Mouse (Mus musculus): Measurements from ENCODE around the gene Tsen54. TPM values are rescaled to one million over a fixed set of nuclear protein-coding genes. Genes with fewer than 3 reads are reported as not detected.

The Tsen54 gene
- total RNA-seq, 1 experiment from 2014 or later, result 27.4 TPM

DNA sequence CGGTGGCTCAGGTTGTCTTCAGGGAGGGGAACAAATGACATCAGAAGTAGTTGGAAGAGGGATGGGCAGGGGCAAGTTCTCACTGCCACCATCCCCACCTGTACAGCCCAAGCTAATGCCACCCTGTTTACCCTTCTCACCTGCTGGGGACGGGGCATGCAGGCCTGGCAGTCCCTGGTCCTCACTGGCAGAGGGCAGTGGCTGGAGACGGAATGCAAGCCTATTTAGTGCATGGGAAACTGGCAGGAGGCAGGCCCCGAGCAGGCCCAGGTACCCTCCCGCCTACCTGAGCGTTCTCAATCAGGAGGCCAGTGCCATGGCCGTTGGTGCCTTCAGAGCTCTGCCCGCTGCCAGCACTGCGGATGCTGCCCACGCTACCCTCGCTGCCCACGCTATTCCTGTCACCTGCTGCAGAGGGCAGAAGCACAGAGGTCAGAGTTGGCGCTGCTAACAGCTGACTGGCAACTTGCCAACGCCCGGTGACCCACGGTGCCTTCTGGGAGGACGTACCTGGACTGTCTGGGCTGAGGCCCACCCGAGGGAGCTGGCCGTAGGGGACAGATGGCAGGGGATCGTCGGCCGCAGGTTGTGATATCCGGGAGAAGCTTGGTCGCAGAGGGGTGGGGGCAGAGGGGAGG, 11.3 kb upstream of the Tsen54 start:
- no peak for DNase-seq

DNA sequence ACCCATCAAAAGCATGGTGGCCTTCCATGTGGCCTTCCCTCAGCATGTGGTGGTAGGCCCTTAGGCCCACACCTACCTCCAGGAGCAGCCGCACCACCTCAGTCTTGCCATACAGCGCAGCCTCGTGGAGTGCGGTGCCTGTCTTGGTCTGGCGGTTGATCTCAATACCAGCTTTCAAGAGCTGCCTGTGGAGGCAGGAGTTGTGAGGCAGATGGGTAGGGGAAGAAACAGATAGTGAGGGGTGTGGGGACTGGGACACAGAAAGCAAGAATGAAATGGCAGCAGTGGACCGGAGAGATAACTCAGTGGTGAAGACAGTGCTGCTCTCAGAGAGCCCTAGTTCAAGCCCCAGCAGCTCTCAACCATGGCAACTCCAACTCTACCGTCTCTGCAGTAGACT, 9.5 kb upstream of the Tsen54 start:
- no peak for DNase-seq

GRCm38 (mm10) chr11:115806154-115806553, 8.4 kb upstream of the Tsen54 start:
- DNase-seq, result no peak

DNA sequence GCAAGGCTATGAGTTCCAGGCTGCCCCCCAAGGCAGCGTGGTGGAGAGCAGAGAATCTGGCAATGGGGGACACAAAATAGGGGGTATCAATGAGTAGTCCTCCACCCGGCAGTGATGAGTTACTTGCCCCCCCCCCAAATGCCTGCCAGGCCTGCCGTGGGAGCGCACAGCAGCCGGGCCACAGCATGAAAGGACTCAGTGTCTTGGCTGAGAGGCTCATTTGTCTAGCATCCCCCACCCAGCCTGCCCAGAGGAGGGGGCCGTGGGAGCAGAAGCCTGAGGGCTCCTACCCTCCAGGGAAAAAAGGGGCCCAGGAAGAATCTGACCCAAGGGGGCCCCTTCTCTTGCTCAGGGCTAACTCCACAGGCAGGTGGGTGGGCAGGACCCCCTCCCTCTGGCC, 7.2 kb upstream of the Tsen54 start:
- DNase-seq, result no peak

GRCm38 (mm10) chr11:115807971-115808370, 6.6 kb upstream of the Tsen54 start:
- no peak for DNase-seq

- no peak for DNase-seq
Measured at GRCm38 (mm10) chr11:115808696-115809310, 5.7 kb upstream of the Tsen54 start.

DNA sequence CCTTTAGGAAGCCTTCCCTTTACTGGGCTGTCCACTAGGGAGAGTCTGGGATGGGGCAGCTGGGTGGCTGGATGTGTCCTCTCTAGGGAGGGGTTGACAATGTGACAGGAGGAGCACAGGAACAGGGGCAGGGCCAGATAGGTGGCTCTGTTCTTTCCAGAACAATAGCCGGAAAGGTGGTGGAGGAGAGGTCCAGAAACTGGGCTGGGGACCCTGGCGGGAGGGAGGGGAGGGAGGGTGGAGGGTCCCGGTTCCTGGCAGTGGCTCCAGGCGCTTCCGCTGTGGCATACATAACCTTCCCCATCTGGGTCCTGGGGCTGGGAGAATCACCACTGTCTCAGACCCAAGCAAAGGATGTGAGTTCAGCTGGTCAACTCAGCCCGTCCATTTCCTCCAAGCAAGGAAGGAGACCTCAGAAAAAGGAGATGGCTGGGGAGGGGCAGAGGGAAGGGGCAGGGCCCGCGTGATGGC, 5.2 kb upstream of the Tsen54 start:
- no peak for DNase-seq

DNA sequence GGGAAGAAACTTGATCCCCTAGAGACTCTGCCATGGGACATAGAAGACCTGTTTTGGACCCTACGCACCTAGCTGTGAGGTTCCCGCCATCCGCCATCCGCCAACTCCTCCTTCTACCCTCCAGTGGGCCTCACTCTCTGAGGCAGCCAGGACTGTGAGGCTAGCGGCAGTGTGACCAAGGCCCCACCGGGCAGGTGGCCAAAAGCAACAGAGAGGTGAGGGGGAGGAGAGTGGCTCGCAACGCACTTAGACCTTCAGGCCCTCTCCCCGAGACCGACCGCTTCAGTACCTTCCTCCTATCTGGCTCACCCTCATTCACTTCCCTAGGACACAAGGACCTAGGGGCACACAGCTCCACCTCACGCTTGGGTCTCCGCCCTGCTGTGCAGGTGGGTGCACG, 4.1 kb upstream of the Tsen54 start:
- DNase-seq, result peak; percentile 83

GRCm38 (mm10) chr11:115811381-115812093, 3.0 kb upstream of the Tsen54 start:
- no peak for DNase-seq

DNA sequence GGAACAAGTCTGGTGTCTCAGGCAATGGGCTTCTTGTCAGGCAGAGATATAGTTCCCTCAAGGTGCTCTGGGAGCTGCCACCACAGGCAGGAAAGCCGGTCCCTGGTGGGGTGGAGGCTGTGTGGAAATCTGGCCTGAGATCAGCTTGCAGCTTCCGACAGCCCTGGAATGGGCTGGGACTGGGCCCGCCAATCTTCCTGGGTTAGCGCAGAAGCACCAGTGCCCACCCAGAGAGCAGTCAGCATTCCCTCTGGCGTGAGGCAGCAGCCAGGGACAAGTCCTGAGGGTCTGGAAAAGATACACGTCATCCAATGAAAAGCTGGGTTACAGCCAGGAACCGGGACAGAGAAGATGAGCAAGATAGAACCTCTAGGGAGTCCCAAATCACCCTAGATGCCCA, 2.4 kb upstream of the Tsen54 start:
- peak; percentile 52 for DNase-seq

DNA sequence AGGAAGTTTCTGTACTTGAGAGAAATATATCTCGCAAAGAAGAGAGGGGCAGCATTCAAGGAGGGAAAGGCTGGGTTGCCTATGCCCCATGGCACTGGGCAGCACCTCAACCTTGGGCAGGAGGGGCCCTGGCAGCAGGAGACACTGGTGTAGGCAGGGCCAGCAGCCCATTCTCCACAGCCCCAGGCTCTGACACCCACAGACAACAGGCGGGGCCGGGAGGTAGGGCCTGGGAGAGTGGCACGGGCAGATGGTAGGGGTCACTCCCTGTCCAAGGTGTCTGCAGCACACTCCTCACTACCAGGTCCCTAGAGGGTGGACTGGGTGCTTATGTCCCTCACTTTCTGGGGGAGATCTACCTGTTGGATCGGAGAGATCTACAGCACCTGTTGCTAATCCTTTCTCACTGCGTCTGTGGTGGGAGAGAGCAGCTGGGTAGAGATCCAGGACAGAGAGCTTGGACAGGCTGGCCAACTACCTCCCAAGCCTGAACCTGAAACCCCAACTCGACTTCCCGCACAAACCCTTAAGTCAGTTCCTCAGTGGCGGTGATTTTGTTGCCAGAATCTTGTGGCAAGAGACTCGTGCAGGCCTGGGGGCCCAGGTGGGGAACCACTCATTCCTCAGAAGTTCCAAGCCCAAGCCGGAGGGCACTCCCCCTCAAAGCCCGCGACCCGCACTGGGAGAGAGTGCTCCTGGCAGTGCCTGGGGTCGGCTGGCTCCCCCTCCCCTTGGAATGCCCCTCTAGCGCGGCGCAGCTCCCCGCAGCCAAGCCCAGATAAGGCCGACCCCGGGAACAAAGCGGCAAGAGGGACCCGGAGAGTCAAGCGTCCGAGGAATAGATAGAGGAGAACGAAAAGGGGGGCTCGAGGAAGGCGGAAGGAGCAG, 1.7 kb upstream of the Tsen54 start:
- peak; percentile 51 for DNase-seq

GRCm38 (mm10) chr11:115813507-115814296, 822 bp upstream of the Tsen54 start, which contains the start of gene Caskin2:
Caskin2 (minus strand) TSS chr11:115813639.
- DNase-seq, result peak; percentile 99

- no peak for DNase-seq
Measured at GRCm38 (mm10) chr11:115817331-115817730, 2.8 kb downstream of the Tsen54 start.

DNA sequence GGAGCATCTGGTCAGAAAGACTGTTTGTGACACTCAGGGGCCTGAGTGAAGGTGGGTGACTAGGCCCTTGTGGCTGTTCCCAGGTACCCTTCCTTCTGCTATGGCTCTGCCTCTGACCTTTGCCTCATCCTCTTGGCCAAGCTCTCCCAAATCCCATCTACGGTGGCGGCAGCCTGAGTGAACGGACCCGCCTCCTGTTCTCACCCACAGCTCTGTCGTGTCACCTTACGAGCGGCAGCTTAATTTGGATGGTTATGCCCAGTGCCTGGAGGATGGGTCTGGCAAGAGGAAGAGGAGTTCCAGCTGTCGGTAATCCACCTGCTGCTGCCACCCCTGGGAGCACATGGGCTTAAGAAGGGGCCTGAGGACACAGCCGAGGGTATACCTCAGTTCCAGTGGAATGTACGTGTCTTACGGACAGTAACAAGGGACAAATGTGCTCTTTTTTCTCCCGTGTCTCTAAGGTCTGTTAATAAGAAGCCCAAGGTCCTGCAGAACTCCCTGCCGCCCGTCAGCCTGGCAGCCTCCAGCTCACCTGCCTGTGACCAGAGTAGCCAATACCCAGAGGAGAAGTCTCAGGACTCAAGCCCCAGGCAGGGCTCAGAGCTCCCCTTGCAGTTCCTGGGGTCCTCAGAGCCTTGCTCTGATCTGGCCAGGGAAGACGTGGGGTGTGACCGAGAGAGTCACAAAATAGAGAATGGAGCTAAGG, 5.5 kb downstream of the Tsen54 start:
- DNase-seq, result no peak

DNA sequence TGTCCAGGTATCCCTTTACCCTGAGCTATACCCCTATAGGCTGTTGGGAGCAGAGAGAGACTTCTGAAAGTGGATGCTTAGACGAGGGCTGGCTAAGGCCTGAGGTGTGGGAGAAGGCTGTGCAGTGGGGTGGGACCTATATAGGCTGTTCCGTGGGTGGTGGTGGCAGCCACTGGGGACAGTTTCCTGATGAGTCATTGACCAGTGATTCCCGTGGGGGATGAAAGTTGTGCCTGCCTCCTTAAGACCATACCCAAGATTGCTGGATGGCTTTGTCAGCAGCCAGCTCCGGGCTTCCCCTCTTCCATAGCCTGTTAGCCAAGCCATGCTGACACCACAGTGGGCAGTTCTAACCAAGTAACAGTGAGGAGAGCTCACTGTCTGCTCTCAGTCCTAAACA, 6.5 kb downstream of the Tsen54 start:
- DNase-seq, result no peak

- peak; percentile 93 for DNase-seq
Measured at GRCm38 (mm10) chr11:115823774-115824740, 9.5 kb downstream of the Tsen54 start, which contains the start of gene Llgl2. Llgl2 (plus strand) TSS chr11:115824049.

GRCm38 (mm10) chr11:115824813-115825212, 10.3 kb downstream of the Tsen54 start:
- no peak for DNase-seq

DNA sequence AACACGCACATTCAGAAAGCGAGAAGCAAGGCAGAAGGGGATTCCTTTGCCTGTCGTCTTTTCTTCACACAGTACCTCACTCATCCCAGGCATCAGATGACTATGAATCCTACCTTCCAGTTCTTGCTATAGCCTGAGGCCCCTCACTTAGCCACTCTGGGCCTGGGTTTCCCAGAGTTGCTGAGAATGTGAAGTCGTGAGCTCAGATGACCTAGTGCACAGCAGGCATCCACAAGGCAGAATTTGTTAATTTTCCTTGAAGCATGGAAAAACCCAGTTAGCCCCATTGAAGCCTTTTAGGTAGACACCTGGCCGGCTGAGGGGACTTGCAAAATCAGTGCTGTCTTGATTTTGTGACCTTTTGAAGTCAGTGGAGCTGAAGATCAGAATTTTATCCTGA, 12.0 kb downstream of the Tsen54 start:
- no peak for DNase-seq

DNA sequence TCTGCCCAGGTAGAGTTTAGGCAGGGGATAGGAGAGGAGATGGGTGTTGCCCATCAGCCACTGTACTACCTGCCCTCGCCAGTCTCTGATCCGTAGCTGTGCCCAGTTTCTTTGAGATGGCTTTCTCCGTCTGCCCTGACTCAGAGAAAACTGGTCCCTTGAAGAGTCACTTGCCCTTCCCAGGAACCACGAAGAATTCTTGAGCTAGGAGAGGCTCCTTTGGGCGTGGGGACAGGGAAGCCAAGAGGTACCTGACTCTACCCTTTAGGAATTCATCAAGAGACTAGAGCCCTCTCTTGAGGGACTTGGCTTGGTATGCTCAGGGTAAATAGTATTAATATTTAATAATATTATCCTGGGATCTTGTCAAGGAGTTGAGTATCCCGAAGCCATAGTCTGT, 13.1 kb downstream of the Tsen54 start:
- no peak for DNase-seq

GRCm38 (mm10) chr11:115829036-115829435, 14.5 kb downstream of the Tsen54 start:
- no peak for DNase-seq
